Mouse (Mus musculus): ENCODE measurements around the gene Inha.
A peak's percentile ranks its signal among the peaks of the same experiment; 100 is the strongest.

Inha gene

DNA sequence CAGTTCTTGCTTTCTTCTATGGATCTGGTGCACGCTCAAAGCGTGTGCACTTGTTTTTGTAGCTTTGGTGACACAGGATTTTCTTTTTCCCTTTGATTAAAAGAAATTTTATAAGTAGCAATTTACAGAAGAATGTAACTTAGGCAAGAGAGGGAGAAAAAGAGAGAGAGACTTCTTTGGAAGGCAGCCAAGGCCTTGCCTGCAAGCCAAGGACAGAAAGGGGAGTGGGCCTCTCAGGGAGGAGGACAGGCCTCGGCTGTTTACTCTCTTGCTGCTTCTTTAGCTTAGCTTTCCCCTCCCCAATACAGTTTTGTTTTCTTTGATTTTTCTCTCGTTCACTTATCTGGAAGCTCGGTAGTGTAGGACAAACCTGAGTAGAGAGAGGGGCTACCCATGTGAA is 12.7 kb downstream of the Inha start:
- DNase-seq (ENCODE audit: low read depth, low spot score), result no peak

DNA sequence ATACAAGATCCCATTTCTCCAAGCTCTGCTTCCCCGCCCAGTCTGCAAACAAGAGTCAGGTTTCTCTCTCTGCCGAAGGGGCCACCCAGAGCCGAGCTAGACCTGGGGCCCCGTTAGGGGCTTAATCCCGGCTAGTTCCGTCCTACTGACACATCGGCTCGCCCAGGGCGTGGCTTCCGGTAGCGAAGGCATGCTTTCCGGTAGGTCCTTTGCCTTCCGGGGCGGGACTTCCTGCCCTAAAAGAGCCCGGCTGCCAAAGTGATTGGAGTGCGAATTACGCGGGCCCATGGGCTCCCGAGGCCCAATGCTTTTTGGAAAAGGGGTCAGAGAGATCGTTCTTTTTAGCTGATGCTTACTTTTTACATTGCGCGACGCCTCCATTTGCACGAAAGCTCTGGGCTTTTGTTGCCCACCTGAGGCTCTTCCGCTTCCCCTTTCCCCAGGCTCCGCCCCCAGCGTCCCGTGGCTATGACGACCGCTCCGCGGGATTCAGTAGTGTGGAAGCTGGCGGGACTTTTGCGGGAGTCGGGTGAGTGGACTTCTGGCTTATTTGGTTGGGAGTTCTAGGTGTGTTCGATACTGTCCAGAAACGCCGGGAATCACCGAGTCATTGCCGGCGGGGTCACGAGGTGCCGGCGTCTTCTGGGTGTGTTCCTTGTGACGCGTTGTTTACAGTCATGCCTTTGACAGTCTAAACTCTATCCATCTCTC is 14.6 kb downstream of the Inha start, which contains the start of gene Stk11ip:
Gene Stk11ip (plus strand): TSS at position 209 of the 711 bp plus-strand sequence.
- DNase-seq (ENCODE audit: low read depth, low spot score), result peak; percentile 74

DNA sequence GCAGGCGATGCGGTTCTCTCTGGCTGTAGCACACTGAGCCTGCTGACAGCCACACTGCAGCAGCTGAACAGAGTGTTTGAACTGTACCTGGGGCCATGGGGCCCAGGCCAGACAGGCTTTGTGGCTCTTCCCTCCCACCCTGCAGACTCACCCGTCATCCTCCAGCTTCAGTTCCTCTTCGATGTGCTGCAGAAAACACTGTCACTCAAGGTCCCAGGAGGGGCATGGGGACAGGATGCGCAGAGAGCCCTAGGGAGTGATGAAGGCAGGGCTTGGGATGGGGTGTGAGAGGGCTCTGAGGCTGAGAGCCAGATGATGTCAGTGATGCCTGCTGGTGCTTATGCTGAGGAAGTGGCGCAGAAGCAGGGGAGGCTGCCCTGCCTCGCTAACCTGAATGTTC is 17.8 kb downstream of the Inha start:
- DNase-seq (ENCODE audit: low read depth, low spot score), result no peak

DNA sequence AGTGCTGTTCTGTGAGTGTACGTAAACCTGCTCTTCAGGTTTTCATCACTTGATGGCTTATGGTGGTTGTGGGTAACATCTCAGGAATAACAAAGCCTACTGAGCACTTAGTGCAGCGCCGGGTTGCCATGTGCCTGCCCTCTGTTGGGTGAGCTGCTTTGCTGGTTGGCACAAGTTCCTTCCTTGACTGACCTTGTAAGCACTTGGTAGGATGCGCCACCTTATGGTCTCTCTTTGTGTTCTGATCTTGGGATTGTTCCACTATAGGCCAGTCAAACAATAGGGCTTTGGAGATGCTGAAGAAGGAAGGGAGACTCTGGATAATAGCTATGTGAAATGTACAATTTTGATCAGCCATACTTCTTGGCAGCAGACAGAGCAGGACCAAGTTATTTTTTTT is 23.7 kb downstream of the Inha start:
- DNase-seq (ENCODE audit: low read depth, low spot score), result no peak

DNA sequence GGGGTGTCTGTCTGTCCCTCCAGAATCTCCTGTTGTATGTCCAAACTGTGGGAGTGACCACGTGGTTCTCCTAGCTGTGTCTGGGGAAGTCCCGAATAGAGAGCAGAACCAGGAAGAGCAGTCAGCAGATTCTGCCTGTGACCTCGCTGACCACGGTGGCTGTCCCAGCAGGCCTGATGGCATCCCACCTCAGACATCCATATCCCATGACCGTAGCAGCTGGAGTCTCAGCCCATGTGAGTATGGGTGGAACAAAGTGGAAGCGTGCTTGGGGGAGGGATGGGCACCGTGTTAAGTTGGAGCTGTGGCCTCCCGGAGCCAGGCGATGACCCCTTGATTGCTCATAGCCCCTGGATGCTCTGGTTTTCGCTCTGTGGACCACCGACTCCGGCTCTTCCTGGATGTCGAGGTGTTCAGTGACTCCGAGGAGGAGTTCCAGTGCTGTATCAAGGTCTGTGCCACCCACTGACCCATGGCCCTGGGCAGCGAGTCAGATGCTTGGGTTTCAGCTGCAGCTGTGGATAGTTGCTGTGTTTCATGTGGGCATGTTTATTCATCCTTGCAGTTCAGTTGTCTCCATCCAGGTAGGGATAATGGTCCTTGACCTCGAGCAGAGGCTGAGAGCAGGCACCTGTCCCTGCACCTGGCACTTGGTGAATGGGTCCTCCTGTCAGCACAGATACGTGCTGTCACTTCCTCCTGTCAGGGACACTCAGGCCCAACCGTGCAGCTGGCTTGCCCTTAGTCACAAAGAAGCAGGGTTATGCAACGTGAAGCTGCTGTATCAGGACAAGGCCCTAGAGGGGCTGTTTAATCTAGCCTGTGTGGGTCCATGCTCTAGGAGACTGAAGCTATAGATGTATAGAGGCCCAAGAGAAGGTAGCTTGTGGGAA is 25.6 kb downstream of the Inha start:
- no peak for DNase-seq (ENCODE audit: low read depth, low spot score)

DNA sequence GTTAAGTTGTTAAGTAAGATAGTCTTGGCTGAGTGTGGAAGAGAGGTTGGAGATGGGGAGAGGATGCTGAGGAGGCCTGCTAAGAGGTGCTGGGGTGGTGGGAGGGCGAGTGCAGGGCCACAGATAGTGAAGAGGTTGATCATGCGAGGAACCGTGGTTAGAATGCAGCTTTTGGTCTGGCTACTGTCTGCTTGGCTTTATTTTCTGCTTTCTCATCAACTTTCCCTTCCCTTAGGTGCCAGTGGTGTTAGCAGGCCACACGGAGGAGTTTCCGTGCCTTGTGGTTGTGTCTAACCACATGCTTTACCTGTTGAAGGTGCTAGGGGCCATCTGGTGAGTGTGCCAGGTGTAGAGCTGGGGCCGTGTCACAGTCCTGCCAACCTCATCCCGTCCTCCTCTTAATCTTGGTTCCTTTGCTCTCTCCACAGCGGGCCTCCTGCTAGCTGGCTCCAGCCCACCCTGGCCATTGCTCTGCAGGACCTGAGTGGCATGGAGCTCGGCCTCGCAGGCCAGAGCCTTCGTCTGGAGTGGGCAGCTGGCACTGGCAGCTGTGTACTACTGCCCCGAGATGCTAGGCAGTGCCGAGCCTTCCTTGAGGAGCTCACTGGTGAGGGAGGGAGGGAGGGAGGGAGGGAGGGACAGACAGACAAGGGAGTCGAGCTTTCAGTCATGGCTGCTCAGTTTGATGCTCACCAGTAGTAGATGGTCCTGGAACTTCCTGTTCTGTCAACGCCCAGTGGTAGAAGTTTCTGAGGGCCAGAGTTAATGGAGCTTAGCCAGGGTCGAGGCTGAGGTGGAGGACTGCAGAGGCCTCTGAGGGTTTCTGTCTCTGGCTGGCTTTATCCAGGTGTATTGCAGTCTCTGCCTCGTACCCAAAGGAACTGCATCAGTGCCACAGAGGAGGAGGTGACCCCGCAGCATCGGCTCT is 26.7 kb downstream of the Inha start:
- DNase-seq (ENCODE audit: low read depth, low spot score), result no peak

DNA sequence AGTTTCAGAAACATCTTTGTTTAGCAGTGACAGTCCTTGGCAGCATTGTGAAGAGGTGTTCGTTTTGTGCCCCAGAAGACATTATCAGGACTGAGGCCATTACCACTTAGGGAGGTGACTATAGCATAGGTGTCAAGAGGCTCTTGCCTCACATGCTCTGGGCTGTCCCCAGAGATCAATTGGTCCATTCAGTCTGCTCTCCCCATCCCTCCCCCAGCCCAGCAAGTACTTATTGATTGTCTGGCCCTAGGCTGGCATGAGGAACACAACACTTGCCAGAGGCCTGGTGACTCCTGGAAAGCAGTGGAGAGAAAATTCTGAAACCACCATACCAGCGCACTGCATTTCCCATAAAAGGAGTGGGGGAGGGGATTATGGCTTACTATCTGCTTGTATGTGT is 30.7 kb downstream of the Inha start:
- no peak for DNase-seq (ENCODE audit: low read depth, low spot score)

DNA sequence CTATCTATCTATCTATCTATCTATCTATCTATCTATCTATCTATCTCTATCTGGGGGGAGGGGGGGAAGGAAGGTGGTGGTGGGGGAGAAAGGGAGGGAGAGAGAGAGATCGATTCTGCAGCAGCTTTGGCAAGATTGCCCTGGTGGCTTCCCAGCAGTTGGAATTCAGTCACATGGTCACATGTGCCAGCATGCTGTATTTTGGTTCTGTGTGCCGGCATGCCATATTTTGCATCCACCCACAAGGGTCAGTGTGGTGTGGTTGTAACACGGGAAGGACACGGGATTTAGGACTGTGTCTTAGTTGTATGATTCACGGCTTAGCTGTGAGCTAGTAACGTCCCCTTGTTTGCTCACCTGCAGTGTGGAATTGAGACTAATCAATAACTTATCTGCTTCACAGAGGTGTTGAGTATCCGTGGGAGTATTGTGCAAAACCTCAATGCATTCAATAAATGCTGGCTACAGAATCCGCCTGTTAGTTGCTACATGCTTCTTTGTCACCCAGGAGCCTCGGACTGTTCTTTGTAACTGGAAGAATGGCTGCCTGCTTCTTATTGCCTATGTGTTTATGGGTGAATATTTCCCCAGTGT is 31.8 kb downstream of the Inha start:
- no peak for DNase-seq (ENCODE audit: low read depth, low spot score)

DNA sequence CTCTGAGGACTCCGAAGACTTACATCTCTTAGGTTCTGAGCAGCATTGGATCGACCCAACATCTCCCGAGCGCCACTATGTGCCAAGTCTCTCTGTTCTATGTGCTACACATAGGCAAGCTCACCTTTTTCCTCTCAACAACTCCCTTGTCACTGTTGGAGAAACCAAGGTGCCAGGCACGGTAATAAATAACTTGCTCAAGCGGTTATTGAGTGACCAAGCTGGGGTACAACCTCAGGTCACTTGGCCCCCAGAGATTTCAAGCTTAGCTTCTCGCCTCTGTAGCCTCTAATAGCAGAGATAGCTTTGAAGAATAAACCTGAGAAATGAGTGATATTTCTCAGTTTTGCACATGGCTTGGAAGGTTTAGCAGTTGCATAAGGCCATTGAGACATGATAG is 34.6 kb downstream of the Inha start:
- no peak for DNase-seq (ENCODE audit: low read depth, low spot score)

DNA sequence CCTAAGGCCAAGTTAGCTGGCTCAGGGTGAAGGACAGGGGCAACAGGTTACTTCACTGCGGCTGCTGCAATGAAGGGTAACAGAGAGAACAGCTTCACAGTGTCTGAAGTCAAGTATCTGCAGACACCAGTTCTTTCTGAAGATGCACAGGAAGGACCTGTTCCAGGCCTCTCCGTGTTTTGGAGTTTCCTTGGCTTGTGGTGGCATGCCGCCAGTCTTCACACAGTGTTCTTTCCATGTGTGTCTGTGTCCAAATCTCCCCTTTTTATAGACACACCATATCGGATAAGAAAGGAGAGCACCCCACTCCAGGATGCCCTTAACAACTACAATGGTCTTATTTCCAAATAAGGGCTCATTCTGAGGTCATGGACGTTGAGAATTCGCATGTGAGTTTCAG is 37.5 kb downstream of the Inha start:
- DNase-seq (ENCODE audit: low read depth, low spot score), result no peak

DNA sequence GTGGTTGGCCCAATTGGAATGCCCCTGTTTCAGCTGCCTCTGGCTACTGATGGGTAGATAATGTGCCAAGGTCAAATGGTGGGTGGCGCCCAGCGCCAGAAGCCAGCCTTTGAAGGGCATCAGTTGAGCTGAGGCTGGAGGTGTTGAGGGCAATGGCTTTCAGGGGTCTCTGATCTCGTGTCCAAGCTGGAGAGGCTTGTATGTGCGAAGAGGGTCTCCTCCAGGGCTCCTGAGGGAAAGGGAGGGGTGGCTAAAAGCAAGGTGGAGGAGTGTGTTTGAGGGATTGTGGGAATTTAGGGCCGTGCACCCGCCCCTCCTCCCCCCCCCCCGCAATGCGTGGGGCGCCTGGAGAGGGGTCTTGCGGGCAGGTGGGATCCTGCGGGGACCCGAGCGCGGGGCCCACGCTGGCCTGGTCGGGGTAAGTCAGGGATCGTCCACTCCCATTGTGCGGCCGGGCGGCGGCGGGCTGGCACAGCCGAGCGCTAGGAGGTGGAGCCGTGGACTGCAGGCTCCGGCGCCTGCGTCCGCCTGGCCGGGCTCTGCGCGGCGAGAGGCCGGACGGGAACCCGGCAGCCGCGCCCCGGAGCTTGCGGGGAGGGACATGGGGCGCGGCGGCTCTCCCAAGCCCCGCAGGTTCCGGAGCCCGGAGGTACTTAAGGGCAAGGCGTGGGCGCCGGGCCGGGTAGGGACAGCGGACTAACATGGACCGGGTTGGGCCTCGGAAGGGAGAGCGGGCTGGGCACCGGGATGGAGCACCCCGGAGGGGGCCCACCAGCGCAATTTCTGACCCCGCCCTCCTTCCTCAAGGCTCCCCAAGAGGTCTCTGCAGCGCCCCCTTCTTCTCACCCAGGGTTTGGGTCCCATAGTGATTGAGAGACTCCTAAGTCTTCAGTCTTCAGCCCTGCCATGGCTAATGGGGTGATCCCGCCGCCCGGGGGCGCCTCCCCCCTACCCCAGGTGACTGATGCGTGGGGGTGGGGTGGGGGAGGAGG is 39.4 kb downstream of the Inha start, which contains the start of gene Slc4a3:
Gene Slc4a3 (plus strand): TSS at position 302 of the 992 bp plus-strand sequence.
- DNase-seq (ENCODE audit: low read depth, low spot score), result no peak

DNA sequence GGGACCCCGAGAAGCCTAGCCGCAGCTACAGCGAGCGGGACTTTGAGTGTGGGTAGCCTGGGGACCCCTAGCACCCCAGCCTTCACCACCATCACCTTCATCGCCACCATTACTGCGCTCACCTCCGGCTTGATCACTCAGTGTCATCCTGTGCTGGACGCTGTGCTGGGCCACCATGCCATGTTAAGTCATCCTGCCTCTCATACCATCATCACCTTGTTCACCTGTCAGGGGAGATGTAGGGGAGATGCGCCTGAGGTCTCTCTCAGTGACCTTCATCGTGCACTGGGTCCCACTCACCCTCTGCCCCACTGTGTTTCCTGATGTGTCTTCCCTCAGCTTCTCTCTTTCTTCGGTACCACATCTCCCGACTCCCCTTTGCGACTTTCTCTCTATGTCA is 40.5 kb downstream of the Inha start:
- no peak for DNase-seq (ENCODE audit: low read depth, low spot score)

DNA sequence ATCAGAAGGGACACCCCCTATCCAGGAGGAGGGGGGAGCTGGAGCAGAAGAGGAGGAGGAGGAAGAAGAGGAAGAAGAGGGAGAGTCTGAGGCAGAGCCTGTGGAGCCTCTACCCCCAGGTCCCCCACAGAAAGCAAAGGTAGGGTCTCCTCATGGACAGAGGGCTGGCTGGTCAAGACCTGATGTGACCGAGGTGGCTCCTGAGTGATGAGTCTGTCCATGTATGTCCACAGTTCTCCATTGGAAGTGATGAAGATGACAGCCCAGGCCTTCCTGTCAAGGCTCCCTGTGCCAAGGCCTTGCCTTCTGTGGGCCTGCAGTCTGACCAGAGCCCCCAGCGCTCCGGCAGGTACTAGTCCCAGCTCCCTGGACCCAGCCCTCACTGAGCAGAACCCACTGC is 41.2 kb downstream of the Inha start:
- DNase-seq (ENCODE audit: low read depth, low spot score), result no peak

DNA sequence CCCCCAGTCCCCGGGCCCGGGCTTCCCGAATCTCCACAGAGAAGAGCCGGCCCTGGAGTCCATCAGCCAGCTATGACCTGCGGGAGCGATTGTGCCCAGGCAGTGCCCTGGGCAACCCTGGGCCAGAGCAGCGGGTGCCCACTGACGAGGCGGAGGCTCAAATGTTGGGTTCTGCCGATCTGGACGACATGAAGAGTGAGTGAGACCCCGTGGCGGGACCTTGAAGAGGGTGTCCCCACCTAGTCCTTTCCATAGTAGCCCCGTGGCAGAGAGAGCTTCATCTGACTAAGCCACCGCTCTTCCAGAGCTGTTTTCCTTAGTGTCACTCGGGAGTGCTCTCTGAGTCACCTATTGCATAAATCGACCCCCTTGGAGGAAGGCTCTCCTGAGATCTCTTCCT is 42.0 kb downstream of the Inha start:
- no peak for DNase-seq (ENCODE audit: low read depth, low spot score)

DNA sequence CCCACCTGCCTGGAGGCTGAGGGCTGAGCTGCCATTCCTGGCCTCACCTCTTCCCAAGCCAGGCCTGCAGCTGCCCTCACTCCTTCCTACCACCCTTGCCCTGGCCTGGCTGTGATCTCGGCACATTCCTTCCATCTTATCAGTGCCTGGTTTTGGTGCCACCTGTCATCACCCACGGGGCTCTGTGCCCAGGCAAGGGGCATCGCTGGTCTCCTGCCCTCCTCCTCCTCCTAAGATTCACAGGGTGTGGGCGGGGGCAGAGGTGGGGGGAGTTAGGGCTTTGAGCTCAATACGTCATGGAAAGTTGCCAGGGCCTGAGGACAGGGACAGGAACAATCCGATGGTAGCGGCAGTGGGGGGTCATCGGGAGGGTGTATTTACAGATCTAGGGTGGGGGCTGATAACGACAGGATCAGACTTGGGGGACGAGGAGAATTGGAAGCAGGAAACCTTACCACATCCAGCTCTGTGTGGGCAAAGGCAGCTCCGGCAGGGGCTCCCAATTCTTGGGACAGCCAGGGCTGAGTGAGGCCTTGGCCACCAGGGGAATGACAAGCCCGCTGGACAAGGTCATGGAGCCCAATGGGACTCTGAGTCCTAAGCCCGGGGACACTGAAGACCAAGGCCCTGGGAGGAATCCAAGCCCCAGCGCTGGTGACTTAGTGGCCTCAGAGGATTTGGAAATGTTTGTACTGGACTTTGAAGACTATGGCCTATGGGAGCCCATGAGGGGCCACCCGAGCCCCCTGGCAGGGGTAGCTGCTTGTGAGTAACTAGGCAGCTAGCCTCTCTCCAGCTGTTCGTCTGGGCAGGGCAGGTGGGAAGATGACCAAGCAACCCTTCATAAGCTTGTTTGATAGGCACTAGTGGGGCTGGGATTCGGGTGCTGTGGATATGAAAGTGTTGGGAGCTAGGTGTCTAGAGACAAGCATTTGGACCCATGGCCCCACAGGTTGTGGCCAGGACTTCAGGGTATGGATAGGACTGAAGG is 42.7 kb downstream of the Inha start:
- no peak for DNase-seq (ENCODE audit: low read depth, low spot score)

DNA sequence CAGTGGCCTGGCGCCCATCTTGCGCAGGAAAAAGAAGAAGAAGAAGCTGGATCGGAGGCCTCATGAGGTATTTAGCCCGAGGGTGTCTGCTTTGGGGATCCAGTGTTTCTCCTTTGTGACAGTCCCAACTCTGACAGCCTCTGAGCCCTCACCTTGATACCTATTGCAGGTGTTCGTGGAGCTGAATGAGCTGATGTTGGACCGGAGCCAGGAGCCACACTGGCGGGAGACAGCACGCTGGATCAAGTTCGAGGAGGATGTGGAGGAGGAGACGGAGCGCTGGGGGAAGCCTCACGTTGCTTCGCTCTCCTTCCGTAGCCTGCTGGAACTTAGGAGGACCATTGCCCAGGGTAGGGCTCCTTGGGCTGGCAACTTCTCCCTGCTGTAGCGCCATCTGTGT is 43.7 kb downstream of the Inha start:
- DNase-seq (ENCODE audit: low read depth, low spot score), result no peak

DNA sequence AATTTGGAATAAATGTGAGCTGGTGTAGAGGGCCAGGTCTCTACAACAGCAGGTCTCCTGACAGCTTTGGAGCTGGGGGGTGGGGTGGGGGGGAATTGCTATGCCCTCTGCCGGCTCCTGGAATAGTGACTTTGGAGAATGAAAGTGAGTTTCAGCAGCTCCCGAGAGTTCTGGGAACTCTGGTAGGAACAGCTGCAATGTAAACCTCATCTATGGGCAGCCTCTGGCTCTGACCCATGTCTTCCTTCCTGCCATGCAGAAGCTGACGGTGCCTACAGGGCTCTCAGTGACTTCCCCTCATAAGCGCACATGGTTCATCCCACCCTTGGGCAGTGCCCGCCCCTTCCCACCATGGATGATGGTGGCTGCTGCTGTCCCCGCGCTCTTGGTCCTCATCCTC is 48.8 kb downstream of the Inha start:
- no peak for DNase-seq (ENCODE audit: low read depth, low spot score)

DNA sequence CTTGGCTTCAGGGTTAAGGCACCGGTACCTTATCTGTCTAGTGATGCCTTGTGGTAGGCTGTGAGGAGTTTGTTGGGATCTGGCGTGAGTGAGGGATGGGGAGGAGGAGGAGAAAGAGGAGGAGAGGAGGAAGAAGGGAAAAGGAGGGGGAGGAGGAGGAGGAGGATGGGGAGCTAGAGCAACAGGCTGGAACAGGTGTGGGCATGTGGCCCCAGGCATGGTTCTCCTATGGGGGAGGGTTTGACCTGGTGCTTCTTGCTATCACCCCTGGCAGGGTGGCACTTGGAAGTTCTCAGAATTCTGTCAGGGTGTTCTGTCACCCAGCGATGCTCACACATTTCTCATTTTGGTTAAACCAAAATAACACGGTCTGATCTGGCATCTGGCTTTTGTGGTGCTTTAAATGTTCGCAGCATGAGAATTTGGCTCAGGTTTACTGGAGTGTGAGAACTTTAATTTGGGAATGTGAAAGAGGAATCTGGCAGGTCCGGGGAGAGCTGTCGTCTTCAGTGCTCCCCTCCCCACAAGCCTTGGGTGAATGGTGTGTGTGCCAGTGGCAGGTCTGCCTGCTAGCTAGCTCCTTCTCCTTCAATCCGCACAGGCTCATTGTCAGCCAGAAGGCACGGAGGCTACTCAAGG is 49.4 kb downstream of the Inha start:
- DNase-seq (ENCODE audit: low read depth, low spot score), result no peak

DNA sequence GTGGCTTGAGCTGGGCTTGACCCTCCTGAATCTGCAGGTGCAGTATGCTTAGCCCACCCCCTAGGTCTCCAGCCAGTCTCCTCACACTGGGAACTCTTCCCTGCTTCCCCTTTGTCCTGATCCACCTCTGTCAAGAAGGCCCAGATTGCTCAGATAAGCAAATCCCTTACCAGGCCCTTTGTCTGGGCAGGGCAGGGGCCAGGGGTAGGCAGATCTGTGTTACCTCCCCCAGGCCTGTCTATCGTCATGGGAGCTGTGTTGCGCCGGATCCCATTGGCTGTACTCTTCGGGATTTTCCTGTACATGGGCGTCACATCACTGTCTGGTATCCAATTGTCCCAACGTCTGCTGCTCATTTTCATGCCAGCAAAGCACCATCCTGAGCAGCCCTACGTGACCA is 50.2 kb downstream of the Inha start:
- DNase-seq (ENCODE audit: low read depth, low spot score), result no peak
